Mouse (Mus musculus): ENCODE data around the gene Pcx.

Gene Pcx

GRCm38 (mm10) chr19:4548305-4548883, 38.1 kb downstream of the Pcx start:
- DNase-seq (ENCODE audit: low spot score), result no peak

- no peak for DNase-seq (ENCODE audit: low spot score)
Observed at GRCm38 (mm10) chr19:4554248-4554647, 44.0 kb downstream of the Pcx start.

- DNase-seq (ENCODE audit: low spot score), result no peak
Observed at GRCm38 (mm10) chr19:4555086-4555485, 44.8 kb downstream of the Pcx start.

GRCm38 (mm10) chr19:4556787-4557186, 46.5 kb downstream of the Pcx start:
- no peak for DNase-seq (ENCODE audit: low spot score)

- DNase-seq (ENCODE audit: low spot score), result no peak
Observed at GRCm38 (mm10) chr19:4557796-4558569, 47.7 kb downstream of the Pcx start.

- DNase-seq (ENCODE audit: low spot score), result no peak
Observed at GRCm38 (mm10) chr19:4558570-4558955, 48.3 kb downstream of the Pcx start.

- DNase-seq (ENCODE audit: low spot score), result no peak
Observed at GRCm38 (mm10) chr19:4559011-4559410, 48.7 kb downstream of the Pcx start.

GRCm38 (mm10) chr19:4559588-4559987, 49.3 kb downstream of the Pcx start:
- no peak for DNase-seq (ENCODE audit: low spot score)

GRCm38 (mm10) chr19:4560205-4560604, 49.9 kb downstream of the Pcx start:
- no peak for DNase-seq (ENCODE audit: low spot score)

- DNase-seq (ENCODE audit: low spot score), result no peak
Observed at GRCm38 (mm10) chr19:4565678-4566077, 55.4 kb downstream of the Pcx start.

GRCm38 (mm10) chr19:4566880-4567279, 56.6 kb downstream of the Pcx start:
- DNase-seq (ENCODE audit: low spot score), result no peak

- no peak for DNase-seq (ENCODE audit: low spot score)
Observed at GRCm38 (mm10) chr19:4567665-4568064, 57.4 kb downstream of the Pcx start.

- DNase-seq (ENCODE audit: low spot score), result no peak
Observed at GRCm38 (mm10) chr19:4568832-4569231, 58.6 kb downstream of the Pcx start.

GRCm38 (mm10) chr19:4569356-4570236, 59.3 kb downstream of the Pcx start:
- no peak for DNase-seq (ENCODE audit: low spot score)

GRCm38 (mm10) chr19:4570237-4570613, 60.0 kb downstream of the Pcx start:
- no peak for DNase-seq (ENCODE audit: low spot score)

GRCm38 (mm10) chr19:4570815-4571214, 60.5 kb downstream of the Pcx start:
- no peak for DNase-seq (ENCODE audit: low spot score)

- no peak for DNase-seq (ENCODE audit: low spot score)
Observed at GRCm38 (mm10) chr19:4571658-4572057, 61.4 kb downstream of the Pcx start.

GRCm38 (mm10) chr19:4572061-4572460, 61.8 kb downstream of the Pcx start:
- DNase-seq (ENCODE audit: low spot score), result no peak

- DNase-seq (ENCODE audit: low spot score), result no peak
Observed at GRCm38 (mm10) chr19:4572467-4572866, 62.2 kb downstream of the Pcx start.

GRCm38 (mm10) chr19:4573241-4573640, 63.0 kb downstream of the Pcx start:
- DNase-seq (ENCODE audit: low spot score), result no peak

- DNase-seq (ENCODE audit: low spot score), result no peak
Observed at GRCm38 (mm10) chr19:4578799-4579198, 68.5 kb downstream of the Pcx start.

GRCm38 (mm10) chr19:4579296-4579695, 69.0 kb downstream of the Pcx start:
- DNase-seq (ENCODE audit: low spot score), result no peak

- no peak for DNase-seq (ENCODE audit: low spot score)
Observed at GRCm38 (mm10) chr19:4583856-4584255, 73.6 kb downstream of the Pcx start.
